Mouse (Mus musculus) left cerebral cortex, adult 18-20 months (tissue): ENCODE measurements around the gene Ubxn2a. TPM values are rescaled to one million over a fixed set of nuclear protein-coding genes. Genes with fewer than 3 reads are reported as not detected.
"Not testable (repeated sequence)": the region's sequence is repeated elsewhere in the genome, so short reads cannot be mapped to it uniquely, and the experiment has no call there.

Experiments
- DNase-seq, 2 experiments: peaks; one replicate each; pipeline ENCODE4 v3.0.0; 2021 to 2022; ENCODE audit warnings: low spot score in 2 of 2, mixed read lengths in 1 of 2
- long read RNA-seq, 2 experiments: library from polyadenylated mRNA; stranded (forward); transcript quantifications; one replicate each; pipeline ENCODE4 v2.0.0; 2021
- total RNA-seq, 2 experiments: library from RNA; stranded (reverse); gene quantifications; 2 replicates each; pipeline ENCODE4 v1.2.3; 2021

The Ubxn2a gene
- total RNA-seq = 10 to 100 TPM; 57.3 to 62.2 TPM
- long read RNA-seq, experiment 1, transcript Ubxn2a-201 (7 exons, 2,696 nt) = major isoform, 34 of 95 reads
- long read RNA-seq, experiment 1, partial matches to known transcripts = 9 of 95 reads
- long read RNA-seq, experiment 1, other reads (novel, unspliced or antisense) = 48 of 95 reads
- long read RNA-seq, experiment 2, transcript Ubxn2a-201 (7 exons, 2,696 nt) = major isoform, 27 of 62 reads
- long read RNA-seq, experiment 2, partial matches to known transcripts = 11 of 62 reads
- long read RNA-seq, experiment 2, other reads (novel, unspliced or antisense) = 20 of 62 reads

- DNase-seq = peak; percentile 95 to 97
These were observed at the start of gene Ubxn2a for GRCm38 (mm10) chr12:4906951-4907906. Ubxn2a (minus strand) TSS chr12:4907705.

GRCm38 (mm10) chr12:4953156-4953555, 45.7 kb upstream of the Ubxn2a start:
- DNase-seq = peak in 1 of 2 experiments; percentile 3

- no peak for DNase-seq
These were observed 44.8 kb upstream of the Ubxn2a start for GRCm38 (mm10) chr12:4952272-4952671.

GRCm38 (mm10) chr12:4930820-4931548, 23.5 kb upstream of the Ubxn2a start:
- DNase-seq = no peak

- DNase-seq = no peak
These were observed 20.7 kb upstream of the Ubxn2a start for GRCm38 (mm10) chr12:4928197-4928596.

GRCm38 (mm10) chr12:4917805-4918591, 10.5 kb upstream of the Ubxn2a start:
- DNase-seq = peak; percentile 20 to 48

- peak; percentile 96 to 99 for DNase-seq
These were observed 9.7 kb upstream of the Ubxn2a start, which contains the start of gene Atad2b for GRCm38 (mm10) chr12:4916994-4917804. Atad2b (plus strand) TSS chr12:4917353.

- DNase-seq = no peak
These were observed 7.4 kb upstream of the Ubxn2a start for GRCm38 (mm10) chr12:4914944-4915343.

GRCm38 (mm10) chr12:4914441-4914840, 6.9 kb upstream of the Ubxn2a start:
- DNase-seq = no peak

DNA sequence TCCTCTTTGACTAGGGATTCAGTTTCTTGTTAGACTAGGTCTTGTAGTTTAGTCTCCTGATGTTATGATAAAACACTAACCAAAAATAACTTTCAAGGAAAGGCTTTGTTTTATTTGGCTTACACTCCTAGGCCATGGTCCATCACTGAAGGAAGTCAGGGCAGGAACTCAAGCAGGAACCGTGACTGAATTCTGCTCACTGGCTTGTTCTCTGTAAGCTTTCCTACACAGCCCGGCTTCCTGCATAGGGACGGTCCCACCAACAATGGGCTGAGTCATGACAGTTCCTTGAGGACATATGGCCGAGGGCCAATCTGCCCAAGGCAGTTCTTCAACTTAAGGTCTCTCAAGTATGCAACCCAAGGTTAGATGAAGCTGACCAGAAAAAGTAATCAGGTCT, 4.2 kb upstream of the Ubxn2a start:
- DNase-seq = no peak

DNA sequence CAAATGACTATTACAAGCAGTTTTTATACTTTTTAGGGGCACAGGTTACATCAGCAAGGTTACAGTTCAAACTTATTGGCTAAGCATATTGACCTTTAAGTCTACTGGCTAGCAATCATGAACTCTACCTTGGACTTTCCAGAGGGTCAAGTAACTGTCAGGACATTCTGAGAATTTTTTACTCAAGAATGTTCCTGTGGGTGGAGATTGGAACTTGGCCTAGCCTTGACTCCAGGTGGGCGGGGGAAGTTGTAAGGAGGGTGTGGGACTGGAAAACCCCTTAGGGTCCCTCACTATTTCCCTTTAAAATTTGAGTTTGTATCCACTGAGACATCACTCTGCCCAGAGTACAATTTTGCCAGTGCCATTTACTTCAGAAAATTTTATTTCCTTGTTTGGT, 3.0 kb upstream of the Ubxn2a start:
- DNase-seq = not testable (repeated sequence)

DNA sequence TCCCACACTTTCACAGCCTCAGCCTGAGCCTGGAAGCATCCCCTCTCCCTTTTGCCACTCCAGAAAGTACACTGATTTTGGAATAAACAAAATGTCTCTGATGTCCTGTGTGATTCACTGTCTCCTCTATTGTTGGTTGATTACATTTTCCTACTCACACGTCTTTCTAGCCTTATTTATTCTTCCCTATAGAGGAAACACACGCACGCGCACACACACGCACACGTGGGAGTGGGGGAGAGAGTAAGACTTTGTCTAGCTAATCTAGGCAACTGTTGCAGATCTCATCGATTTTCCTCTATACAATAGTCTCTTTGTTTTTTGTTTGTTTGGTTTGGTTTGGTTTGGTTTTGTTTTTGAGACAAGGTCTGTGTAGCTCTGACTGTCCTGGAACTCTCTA, 886 bp upstream of the Ubxn2a start:
- no peak for DNase-seq

- DNase-seq = no peak
These were observed 1.0 kb downstream of the Ubxn2a start for GRCm38 (mm10) chr12:4906476-4906875.

DNA sequence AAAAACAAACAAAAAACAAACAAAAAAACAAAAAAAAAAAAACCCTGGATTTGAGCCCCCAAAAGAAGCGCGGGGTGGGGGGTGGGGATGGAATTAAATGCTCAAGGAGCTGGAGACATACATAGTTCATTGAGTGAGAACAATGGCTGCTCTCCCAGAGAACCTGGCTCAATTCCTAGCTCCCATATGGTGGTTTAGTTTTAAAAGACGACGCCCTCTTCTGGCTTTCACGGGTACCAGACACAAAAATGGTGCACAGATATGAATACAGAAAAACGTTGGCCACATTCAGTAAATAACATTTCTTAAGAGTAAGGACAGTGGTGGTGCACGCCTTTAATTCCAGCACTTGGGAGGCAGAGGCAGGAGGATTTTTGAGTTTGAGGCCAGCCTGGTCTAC, 1.6 kb downstream of the Ubxn2a start:
- no peak for DNase-seq

DNA sequence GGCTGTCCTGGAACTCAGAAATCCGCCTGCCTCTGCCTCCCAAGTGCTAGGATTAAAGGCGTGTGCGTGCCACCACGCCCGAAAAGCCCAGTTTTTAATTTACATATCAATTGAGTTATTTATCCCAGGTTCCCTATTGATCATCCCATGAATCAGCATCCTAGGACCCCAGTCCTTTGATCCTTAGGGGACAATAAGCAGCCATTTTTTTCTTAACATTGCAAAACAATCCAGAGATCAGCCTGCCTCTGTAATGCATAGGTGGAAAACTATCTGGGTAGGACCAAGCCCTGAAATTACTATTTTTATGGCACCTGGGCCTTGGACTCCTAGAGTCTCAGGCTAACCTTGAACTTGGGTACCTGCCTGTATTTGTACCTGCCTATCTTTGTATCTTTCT, 9.5 kb downstream of the Ubxn2a start:
- no peak for DNase-seq

GRCm38 (mm10) chr12:4889891-4890290, 17.6 kb downstream of the Ubxn2a start:
- no peak for DNase-seq

DNA sequence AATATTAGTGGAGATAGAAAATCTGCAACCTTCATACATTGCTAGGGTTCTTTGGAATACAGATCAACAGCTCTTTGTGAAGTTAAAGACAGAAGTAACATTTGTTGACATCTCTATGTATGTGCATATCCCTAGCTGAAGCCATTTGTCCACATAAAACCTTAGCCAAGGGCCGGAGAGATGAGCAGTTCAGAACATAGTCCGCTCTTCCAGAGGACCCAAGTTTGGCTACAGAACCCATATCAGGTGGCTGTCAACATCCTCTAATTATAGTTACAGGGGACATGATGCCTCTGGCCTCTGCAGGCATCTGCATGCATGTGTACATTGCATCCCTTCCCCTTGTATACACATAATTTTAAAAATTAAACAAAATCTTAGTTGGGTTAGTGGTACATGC, 18.3 kb downstream of the Ubxn2a start:
- DNase-seq = no peak

DNA sequence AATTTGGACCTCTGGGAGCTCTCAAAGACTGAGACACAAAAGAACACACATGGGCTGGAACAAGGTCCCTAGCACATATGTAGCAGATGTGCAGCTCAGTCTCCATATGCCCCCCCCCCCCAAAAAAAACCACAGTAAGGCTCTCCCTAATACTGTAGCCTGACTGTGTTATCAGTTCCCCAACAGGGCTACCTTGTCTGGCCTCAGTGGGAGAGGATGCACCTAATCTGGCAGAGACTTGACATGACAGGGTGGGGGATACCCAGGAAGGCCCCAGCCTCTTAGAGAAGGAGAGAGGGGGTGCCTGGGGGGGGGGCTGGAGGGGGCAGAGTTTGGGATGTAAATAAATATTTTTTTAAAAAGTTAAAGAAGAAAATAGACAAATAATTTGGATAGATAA, 18.8 kb downstream of the Ubxn2a start:
- DNase-seq = no peak

GRCm38 (mm10) chr12:4886581-4886980, 20.9 kb downstream of the Ubxn2a start:
- not testable (repeated sequence) for DNase-seq

DNA sequence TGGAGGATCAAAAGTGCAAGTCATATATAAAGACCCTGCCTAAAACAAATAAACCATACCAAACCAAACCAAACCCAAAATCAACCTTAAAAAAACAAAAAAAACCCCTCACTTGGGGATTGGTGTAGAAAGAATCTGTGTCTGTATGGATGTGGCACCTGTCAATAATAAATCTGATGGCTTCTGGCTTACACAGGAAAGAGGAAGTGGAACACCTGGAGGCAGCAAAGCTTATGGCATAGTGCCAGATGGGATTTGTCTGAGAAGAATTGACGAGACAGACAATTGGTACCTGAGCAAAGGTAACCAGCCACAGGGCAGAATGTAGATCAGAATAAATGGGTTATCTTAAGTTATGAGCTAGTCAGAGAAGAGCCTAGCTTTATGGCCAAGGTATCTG, 22.4 kb downstream of the Ubxn2a start:
- no peak for DNase-seq
